Mouse (Mus musculus): ENCODE results near the gene Lyve1.

Gene Lyve1

DNA sequence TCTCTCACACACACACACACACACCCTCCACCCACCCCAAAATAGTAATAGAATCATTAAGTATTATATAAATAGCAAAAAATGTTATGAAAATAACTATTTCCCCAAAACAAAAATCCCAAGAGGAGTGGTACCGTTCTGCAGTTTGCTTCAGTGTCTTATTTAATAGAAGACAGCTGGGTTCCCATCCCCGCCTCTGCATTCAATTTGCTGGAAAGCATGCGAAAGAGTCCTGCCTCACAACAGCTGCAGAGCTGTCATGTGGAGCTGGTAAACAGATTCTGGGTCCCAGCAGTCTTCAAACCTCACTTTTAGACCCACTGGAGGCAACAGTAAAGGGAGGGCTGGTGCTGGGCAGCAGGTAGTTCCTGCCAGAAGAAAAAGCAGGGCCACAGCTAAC lies 54.1 kb downstream of the Lyve1 start:
- DNase-seq, result no peak

DNA sequence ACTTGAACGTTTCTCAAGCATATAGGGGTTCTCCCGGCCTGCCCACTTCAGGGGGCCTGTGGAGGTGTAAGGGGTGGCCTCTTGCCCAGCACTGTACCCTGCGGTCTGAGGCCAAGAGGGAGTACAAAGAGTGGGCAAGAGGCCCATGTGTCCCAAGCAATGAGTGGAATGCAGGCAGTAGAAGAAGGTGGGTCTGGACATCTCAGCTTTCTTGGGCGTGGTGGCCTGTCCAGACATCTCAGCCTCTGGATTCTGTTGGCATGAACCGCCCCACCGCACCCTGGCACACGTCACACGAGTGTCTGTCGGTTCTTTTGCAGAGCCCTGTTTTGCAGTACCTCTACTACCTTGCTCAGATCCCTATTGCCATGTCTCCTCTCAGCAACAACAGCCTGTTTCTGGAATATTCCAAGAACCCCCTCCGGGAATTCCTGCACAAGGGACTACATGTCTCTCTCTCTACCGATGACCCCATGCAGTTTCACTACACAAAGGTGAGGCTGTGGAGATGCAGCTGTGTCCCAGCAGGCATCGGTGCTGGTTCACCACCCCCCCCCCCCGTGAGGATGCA lies 55.5 kb downstream of the Lyve1 start:
- DNase-seq, result peak; percentile 35

DNA sequence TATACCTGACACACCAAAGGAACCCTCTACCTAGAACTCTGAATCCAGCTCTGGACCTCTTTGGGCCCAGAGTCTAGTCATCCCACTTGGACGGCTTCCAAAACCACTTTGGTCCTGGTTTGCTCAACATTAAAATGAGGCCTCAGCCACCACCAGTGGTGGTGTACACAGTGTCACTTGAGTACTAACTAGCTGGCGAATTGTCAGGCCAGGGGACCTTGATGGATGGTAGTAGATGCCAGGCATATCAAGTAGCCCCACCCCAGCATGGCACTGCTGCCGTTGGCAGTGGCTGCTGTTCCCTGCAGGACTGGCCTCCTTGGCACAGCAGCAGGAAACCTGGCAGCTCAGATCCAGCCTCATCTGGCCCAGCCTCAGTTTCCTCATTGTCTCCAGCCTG lies 58.8 kb downstream of the Lyve1 start:
- peak; percentile 56 for DNase-seq

DNA sequence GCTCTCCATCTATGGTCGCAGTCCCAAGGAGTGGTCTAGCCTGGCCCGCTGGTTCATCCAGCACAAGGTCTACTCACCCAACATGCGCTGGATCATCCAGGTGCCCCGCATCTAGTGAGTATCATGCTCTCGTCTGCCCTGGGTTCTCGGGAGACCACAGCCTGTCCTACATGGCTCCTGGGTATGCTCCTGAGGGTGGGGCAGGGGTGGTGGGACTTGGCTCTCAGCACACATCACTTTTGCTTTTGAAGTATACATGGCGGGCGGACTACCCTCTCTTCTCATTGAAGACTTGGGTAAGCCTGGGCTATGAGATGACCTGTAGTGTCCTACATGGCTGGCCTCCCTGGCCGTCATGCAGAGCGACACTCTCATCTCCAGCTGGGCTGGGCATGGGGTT lies 59.9 kb downstream of the Lyve1 start:
- no peak for DNase-seq

GRCm38 (mm10) chr7:110801028-110801427 lies 62.0 kb downstream of the Lyve1 start:
- DNase-seq, result peak; percentile 91

All from lung, postnatal 14 days (tissue).